Mouse (Mus musculus) kidney, embryonic 14.5 days (tissue): ENCODE measurements around the gene Cbs. TPM values are rescaled to one million over a fixed set of nuclear protein-coding genes. Genes with fewer than 3 reads are reported as not detected.

ENCODE experiments used
- ATAC-seq: fragments of 200-750 bp; cut with Nextera tagmentation; 2 replicates; pipeline ENCODE4 v1.8.0; 2017; ENCODE audit warnings: moderate number of reproducible peaks, mild to moderate bottlenecking, moderate TSS enrichment, moderate library complexity; ENCODE audit not compliant: low FRiP score, low TSS enrichment
- H3K27ac ChIP-seq: fragments of 300-500 bp; sonication (generic); 2 replicates; pipeline ENCODE4 v1.5.1; 2014; ENCODE audit warnings: low read depth, mild to moderate bottlenecking, low read length, moderate library complexity, mixed read lengths
- H3K27me3 ChIP-seq: fragments of 300-500 bp; sonication (generic); 2 replicates; pipeline ENCODE4 v1.6.1; 2014; ENCODE audit warnings: mild to moderate bottlenecking, low read length; ENCODE audit not compliant: control insufficient read depth, insufficient read depth
- H3K36me3 ChIP-seq: fragments of 300-500 bp; sonication (generic); 2 replicates; pipeline ENCODE4 v1.6.1; 2014; ENCODE audit warnings: low read length, mixed read lengths; ENCODE audit not compliant: control insufficient read depth, insufficient read depth
- H3K4me1 ChIP-seq: fragments of 300-500 bp; sonication (generic); 2 replicates; pipeline ENCODE4 v1.6.1; 2014; ENCODE audit warnings: low read length, mixed read lengths; ENCODE audit not compliant: control insufficient read depth, insufficient read depth
- H3K4me2 ChIP-seq: fragments of 300-500 bp; sonication (generic); replicated peaks from 2 replicates; pipeline ENCODE4 v1.6.1; 2014; ENCODE audit warnings: low read depth, mild to moderate bottlenecking, low read length
- H3K4me3 ChIP-seq: fragments of 300-500 bp; sonication (generic); 2 replicates; pipeline ENCODE4 v1.5.1; 2014; ENCODE audit warnings: mild to moderate bottlenecking, low read length
- H3K9ac ChIP-seq: fragments of 300-500 bp; sonication (generic); 2 replicates; pipeline ENCODE4 v1.6.1; 2014; ENCODE audit warnings: low read depth, mild to moderate bottlenecking, low read length, moderate library complexity
- H3K9me3 ChIP-seq: fragments of 300-500 bp; sonication (generic); 2 replicates; pipeline ENCODE4 v1.6.1; 2016; ENCODE audit warnings: low read length; ENCODE audit not compliant: control insufficient read depth
- WGBS: fragments of 180-500 bp; shearing (Covaris S2); extraction: QIAGEN DNeasy Blood & Tissue Kit; methylation state at CpG from one replicate; pipeline ENCODE4 v1.1.7; 2014; 5-methylcytosine and 5-hydroxymethylcytosine counted together
- polyA plus RNA-seq: library from polyadenylated mRNA; unstranded; fragments of >200 nt; fragmentation: Nextera tagmentation; extraction: Ambion mirVana; gene quantifications from 2 replicates; pipeline ENCODE4 v1.2.1, GENCODE M21; 2014

The Cbs gene
- polyA plus RNA-seq, 1 experiment from 2014 or later: 2.1 TPM

- Histone ChIP-seq H3K36me3 (no peaks in the 10 kb centered on the region), H3K9ac (no peak overlapping the region), H3K27ac (no peak overlapping the region), H3K4me3 (no peak overlapping the region), H3K27me3 (no peaks in the 10 kb centered on the region), H3K9me3 (no peaks in the 10 kb centered on the region), H3K4me2 (no peak overlapping the region), H3K4me1 (no peaks in the 10 kb centered on the region)
- no peak for ATAC-seq
- WGBS: 35% methylated on average over 8 of the region's 9 CpGs
Measured at GRCm38 (mm10) chr17:31668306-31668705, 31.3 kb upstream of the Cbs start.

DNA sequence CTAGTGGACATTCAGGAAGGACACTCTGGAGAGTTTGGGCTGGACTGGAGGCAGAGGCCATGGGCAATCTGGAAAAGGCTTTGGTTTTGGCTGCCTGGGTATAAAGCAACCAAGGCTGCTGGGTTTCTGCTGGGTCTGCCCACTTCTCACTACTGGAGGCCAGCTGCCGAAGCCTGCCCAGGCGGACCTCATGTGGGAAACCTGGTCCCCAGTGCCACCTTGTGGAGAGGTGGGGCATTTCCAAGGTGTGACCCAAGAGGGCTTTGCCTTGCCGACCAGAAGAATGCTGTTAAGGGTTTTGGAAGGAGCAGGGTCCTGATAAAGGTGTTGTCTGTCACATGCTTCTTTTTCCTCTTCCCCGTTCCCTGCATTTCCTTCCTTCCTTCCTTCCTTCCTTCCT lies 27.7 kb upstream of the Cbs start:
- no peak overlapping the region for H3K4me3 ChIP-seq
- H3K4me2 ChIP-seq: no peak overlapping the region
- H3K4me1 ChIP-seq: no peaks in the 10 kb centered on the region
- no peak overlapping the region for H3K27ac ChIP-seq
- H3K36me3 ChIP-seq: no peaks in the 10 kb centered on the region
- WGBS: 11% methylated on average over 4 of the region's 4 CpGs
- no peaks in the 10 kb centered on the region for H3K9me3 ChIP-seq
- no peak overlapping the region for H3K9ac ChIP-seq
- ATAC-seq: peak; percentile 76; the same call in 1 of the 2 replicates
- H3K27me3 ChIP-seq: no peaks in the 10 kb centered on the region

DNA sequence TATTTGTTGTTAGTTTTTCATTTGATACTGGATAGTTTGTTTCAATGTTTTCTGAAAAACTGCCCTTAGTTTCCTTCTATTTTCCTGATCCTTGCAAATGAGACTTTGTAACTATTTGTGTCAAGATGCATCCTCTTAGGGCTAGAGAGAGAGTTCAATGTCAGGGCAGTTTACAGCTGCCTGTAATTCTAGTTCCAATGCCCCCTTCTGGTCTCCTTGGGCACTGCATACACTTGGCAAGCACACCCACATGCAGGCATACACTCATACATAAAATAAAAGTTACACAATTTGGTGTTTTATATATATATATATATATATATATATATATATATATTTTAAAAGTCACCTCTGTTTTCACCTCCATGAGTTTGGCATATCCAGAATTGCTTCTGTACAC lies 25.8 kb upstream of the Cbs start:
- no peak overlapping the region for H3K4me3 ChIP-seq
- H3K4me1 ChIP-seq: peaks cover 4% of the 10 kb centered on the region; the same call in 1 of the 2 replicates
- no peak overlapping the region for H3K27ac ChIP-seq
- no peaks in the 10 kb centered on the region for H3K36me3 ChIP-seq
- ATAC-seq: no peak
- H3K4me2 ChIP-seq: no peak overlapping the region
- no peaks in the 10 kb centered on the region for H3K9me3 ChIP-seq
- no peak overlapping the region for H3K9ac ChIP-seq
- H3K27me3 ChIP-seq: no peaks in the 10 kb centered on the region

- Histone ChIP-seq H3K27me3 (no peaks in the 10 kb centered on the region), H3K4me1 (peaks cover 11% of the 10 kb centered on the region), H3K9me3 (no peaks in the 10 kb centered on the region), H3K36me3 (peaks cover 5% of the 10 kb centered on the region), H3K9ac (no peak overlapping the region), H3K4me2 (no peak overlapping the region), H3K4me3 (no peak overlapping the region), H3K27ac (no peak overlapping the region)
- no peak for ATAC-seq
- 73% methylated on average over 8 of the region's 8 CpGs for WGBS
Measured at GRCm38 (mm10) chr17:31660661-31661250, 23.7 kb upstream of the Cbs start.

DNA sequence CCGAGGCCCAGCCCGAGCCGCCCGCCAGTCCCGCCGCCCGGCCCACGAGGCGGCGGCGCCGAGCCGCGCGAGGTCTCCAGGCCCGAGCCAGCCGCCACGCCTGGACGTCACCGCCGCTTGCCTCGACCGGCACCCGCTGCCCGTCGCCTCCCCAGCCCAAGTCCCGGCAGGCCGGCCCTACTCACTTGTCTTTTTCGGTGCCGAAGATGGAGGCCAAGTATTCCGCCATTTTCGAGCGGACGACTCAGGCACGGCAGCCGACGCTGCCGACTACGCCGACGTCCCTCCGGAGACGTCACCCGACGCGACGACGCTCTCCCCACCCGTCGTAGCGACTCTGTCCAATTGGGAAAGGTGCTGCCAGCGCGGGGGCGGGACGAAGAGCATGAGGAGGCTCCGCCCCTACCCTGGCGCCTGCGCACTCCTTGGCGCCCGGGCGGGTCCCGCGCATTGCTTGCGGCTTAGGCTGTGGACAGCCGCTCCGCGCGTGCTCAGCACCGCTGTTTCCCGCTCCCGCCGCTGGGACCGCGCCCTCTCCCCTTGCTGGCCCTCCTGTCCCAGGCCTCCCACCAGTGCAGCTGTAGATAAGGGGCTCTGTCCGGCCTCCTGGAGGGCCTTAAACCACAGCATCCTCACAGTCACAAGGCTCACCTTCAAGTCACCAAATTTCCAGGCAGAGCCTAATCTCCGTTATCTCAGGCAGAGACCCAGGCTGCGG lies 21.6 kb upstream of the Cbs start, which contains the start of gene U2af1:
Gene U2af1, minus strand, starts transcription at position 425 of the 718 bp plus-strand sequence.
- no peaks in the 10 kb centered on the region for H3K27me3 ChIP-seq
- WGBS: under 1% methylated on average over 61 of the region's 77 CpGs
- peaks cover 11% of the 10 kb centered on the region for H3K4me1 ChIP-seq
- peak; percentile 99 for ATAC-seq
- peak within 1 kb of the TSS; percentile 78 for H3K27ac ChIP-seq
- peaks cover 24% of the 10 kb centered on the region for H3K36me3 ChIP-seq
- H3K9ac ChIP-seq: peak within 1 kb of the TSS; percentile 98
- peak within 1 kb of the TSS; percentile 88 for H3K4me2 ChIP-seq
- no peaks in the 10 kb centered on the region for H3K9me3 ChIP-seq
- peak within 1 kb of the TSS; percentile 91 for H3K4me3 ChIP-seq

GRCm38 (mm10) chr17:31658136-31658467 lies 21.1 kb upstream of the Cbs start:
- H3K4me1 ChIP-seq: peaks cover 13% of the 10 kb centered on the region
- under 1% methylated on average over 19 of the region's 27 CpGs for WGBS
- H3K9me3 ChIP-seq: no peaks in the 10 kb centered on the region
- peaks cover 29% of the 10 kb centered on the region for H3K36me3 ChIP-seq
- peak overlapping the region; percentile 98 for H3K9ac ChIP-seq
- no peaks in the 10 kb centered on the region for H3K27me3 ChIP-seq
- peak overlapping the region; percentile 78 for H3K27ac ChIP-seq
- no peak for ATAC-seq
- peak overlapping the region; percentile 88 for H3K4me2 ChIP-seq
- H3K4me3 ChIP-seq: peak overlapping the region; percentile 91

DNA sequence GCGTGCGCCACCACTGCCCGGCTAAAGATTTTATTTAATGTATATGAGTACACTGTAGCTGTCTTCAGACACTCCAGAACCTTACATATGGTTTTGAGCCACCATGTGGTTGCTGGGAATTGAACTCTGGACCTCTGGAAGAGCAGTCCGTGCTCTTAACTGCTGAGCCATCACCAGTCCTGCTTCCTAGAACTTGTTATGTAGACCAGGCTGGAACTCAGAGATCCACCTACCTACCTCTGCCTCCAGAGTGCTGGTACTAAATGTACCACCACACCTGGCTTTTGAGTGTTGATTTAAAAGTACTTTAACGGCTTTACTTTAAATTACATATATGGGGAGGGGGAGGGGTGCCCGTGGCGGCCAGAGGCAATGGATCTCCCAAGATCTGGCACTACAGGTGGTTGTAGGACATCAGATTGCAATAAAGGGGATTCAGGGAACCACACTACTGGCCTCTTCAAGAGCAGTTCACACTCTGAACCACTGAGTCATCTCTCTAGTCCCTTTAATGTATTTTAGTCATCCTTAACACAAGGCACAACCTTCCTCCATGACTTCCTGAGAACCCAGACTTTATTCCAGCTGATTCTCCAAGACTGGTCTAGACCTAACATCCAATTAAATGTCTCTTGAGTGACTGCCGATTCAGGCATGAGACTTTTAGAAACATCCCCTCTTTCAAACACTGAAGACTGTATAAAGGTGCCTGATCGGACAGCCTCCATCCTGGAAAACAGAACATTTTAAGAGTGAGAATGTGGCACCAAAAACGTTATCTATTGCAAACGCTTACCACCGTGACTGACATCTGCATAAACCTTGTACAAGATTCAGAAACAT lies 20.3 kb upstream of the Cbs start:
- 45% methylated on average over 12 of the region's 12 CpGs for WGBS
- H3K9me3 ChIP-seq: no peaks in the 10 kb centered on the region
- peaks cover 13% of the 10 kb centered on the region for H3K4me1 ChIP-seq
- no peaks in the 10 kb centered on the region for H3K27me3 ChIP-seq
- no peak overlapping the region for H3K27ac ChIP-seq
- peak overlapping the region; percentile 91 for H3K4me3 ChIP-seq
- H3K36me3 ChIP-seq: peaks cover 36% of the 10 kb centered on the region
- ATAC-seq: no peak
- H3K4me2 ChIP-seq: peak overlapping the region; percentile 88
- peak overlapping the region; percentile 98 for H3K9ac ChIP-seq

DNA sequence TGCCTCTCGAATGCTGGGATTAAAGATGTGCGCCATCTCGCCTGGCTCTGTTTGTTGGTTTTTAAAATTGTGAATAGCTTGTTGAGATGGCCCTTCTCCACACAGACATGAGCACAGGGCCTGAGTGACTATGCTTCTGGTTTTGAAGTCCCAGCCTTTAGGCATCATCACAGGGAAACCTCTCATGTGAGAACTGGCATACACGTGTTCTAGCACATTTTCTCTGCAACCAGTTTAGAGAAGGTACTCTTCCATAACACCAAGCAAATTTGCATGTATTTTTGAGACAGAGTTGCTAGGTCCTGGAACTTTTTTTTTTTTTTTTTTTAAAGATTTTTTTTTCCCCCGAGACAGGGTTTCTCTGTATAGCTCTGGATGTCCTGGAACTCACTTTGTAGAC lies 19.6 kb upstream of the Cbs start:
- Histone ChIP-seq H3K27ac (no peak overlapping the region), H3K9me3 (no peaks in the 10 kb centered on the region), H3K4me1 (peaks cover 13% of the 10 kb centered on the region), H3K9ac (no peak overlapping the region), H3K27me3 (no peaks in the 10 kb centered on the region), H3K4me2 (no peak overlapping the region), H3K4me3 (no peak overlapping the region), H3K36me3 (peaks cover 43% of the 10 kb centered on the region)
- WGBS: 89% methylated on average over 5 of the region's 5 CpGs
- no peak for ATAC-seq

- no peaks in the 10 kb centered on the region for H3K27me3 ChIP-seq
- H3K4me2 ChIP-seq: no peak overlapping the region
- no peak overlapping the region for H3K27ac ChIP-seq
- no peaks in the 10 kb centered on the region for H3K9me3 ChIP-seq
- peaks cover 13% of the 10 kb centered on the region for H3K4me1 ChIP-seq
- ATAC-seq: no peak
- no peak overlapping the region for H3K4me3 ChIP-seq
- peaks cover 56% of the 10 kb centered on the region for H3K36me3 ChIP-seq
- H3K9ac ChIP-seq: no peak overlapping the region
- WGBS: 76% methylated on average over 4 of the region's 4 CpGs
Measured at GRCm38 (mm10) chr17:31655366-31655765, 18.3 kb upstream of the Cbs start.
